Mouse (Mus musculus): ENCODE measurements around the gene Tas2r139. TPM values are rescaled to one million over a fixed set of nuclear protein-coding genes. Genes with fewer than 3 reads are reported as not detected.

The Tas2r139 gene
- polyA plus RNA-seq (2012; ENCODE audit: low replicate concordance): not detected in 2 replicates

GRCm38 (mm10) chr6:42140636-42141035 is at the start of gene Tas2r139:
Gene Tas2r139 (plus strand): TSS chr6:42140936.

Other genes with a start within 250 kb of the Tas2r139 start
- not detected in 2 replicates for gene Sval1, start 189.3 kb upstream of the Tas2r139 start, polyA plus RNA-seq (2012; ENCODE audit: low replicate concordance)
- gene Sval3, start 172.8 kb upstream of the Tas2r139 start, polyA plus RNA-seq (2012; ENCODE audit: low replicate concordance): not detected in 2 replicates
- gene Sva, start 102.5 kb upstream of the Tas2r139 start, polyA plus RNA-seq (2012; ENCODE audit: low replicate concordance): not detected in 2 replicates
- gene Tas2r144, start 74.4 kb downstream of the Tas2r139 start, polyA plus RNA-seq (2012; ENCODE audit: low replicate concordance): not detected in 2 replicates
- gene Gstk1, start 105.0 kb downstream of the Tas2r139 start, polyA plus RNA-seq (2012; ENCODE audit: low replicate concordance): 1.2 and 1.4 TPM in 2 replicates
- not detected in 2 replicates for gene Tmem139, start 121.0 kb downstream of the Tas2r139 start, polyA plus RNA-seq (2012; ENCODE audit: low replicate concordance)
- gene Casp2, start 124.0 kb downstream of the Tas2r139 start, polyA plus RNA-seq (2012; ENCODE audit: low replicate concordance): 6.6 and 6.8 TPM in 2 replicates
- gene Clcn1, start 145.7 kb downstream of the Tas2r139 start, polyA plus RNA-seq (2012; ENCODE audit: low replicate concordance): 0.17 TPM in 1 of 2 replicates, not detected in the other
- gene Fam131b, start 183.7 kb downstream of the Tas2r139 start, polyA plus RNA-seq (2012; ENCODE audit: low replicate concordance): 0.03 and 0.10 TPM in 2 replicates
- gene Zyx, start 208.7 kb downstream of the Tas2r139 start, polyA plus RNA-seq (2012; ENCODE audit: low replicate concordance): 993 and 3,641 TPM in 2 replicates
- 0.04 TPM in 1 of 2 replicates, not detected in the other for gene Epha1, start 232.3 kb downstream of the Tas2r139 start, polyA plus RNA-seq (2012; ENCODE audit: low replicate concordance)